Mouse (Mus musculus) heart, postnatal 14 days (tissue): ENCODE data around the gene Hap1. TPM values are rescaled to one million over a fixed set of nuclear protein-coding genes. Genes with fewer than 3 reads are reported as not detected.

Source experiments
- total RNA-seq, 2 experiments: library from RNA; stranded (reverse); gene quantifications; 2 replicates each; pipeline ENCODE4 v1.2.3; 2021

Gene Hap1
- total RNA-seq, 2 experiments from 2014 or later: 1.2 to 1.8 TPM

Other genes starting within 250 kb of the Hap1 start
- gene Krt13, start 234.6 kb downstream of the Hap1 start, total RNA-seq: not detected
- under 1 TPM in 1 of 2 experiments, not detected in 1; 0.57 TPM for gene Krt15, start 220.2 kb downstream of the Hap1 start, total RNA-seq
- 10 to 100 TPM; 12.9 to 17.4 TPM for gene Krt19, start 207.5 kb downstream of the Hap1 start, total RNA-seq
- gene Krt9, start 162.9 kb downstream of the Hap1 start, total RNA-seq: not detected
- gene Krt14, start 148.6 kb downstream of the Hap1 start, total RNA-seq: 1 to 10 TPM; 1.3 to 1.6 TPM
- gene Krt16, start 107.2 kb downstream of the Hap1 start, total RNA-seq: not detected
- gene Krt17, start 95.1 kb downstream of the Hap1 start, total RNA-seq: 1 to 10 TPM in 1 of 2 experiments, under 1 TPM in 1; 0.24 to 3.8 TPM
- gene Krt42, start 86.3 kb downstream of the Hap1 start, total RNA-seq: not detected
- 1,000 to 10,000 TPM; 1,264 to 1,321 TPM for gene Eif1, start 36.2 kb downstream of the Hap1 start, total RNA-seq
- gene Gast, start 21.7 kb downstream of the Hap1 start, total RNA-seq: not detected
- gene Jup, start 41.6 kb upstream of the Hap1 start, total RNA-seq: 100 to 1,000 TPM; 232 to 245 TPM
- gene P3h4, start 58.7 kb upstream of the Hap1 start, total RNA-seq: 10 to 100 TPM; 19.1 to 19.9 TPM
- 10 to 100 TPM; 34.6 to 38.3 TPM for gene Fkbp10, start 59.6 kb upstream of the Hap1 start, total RNA-seq
- gene Nt5c3b, start 85.7 kb upstream of the Hap1 start, total RNA-seq: 10 to 100 TPM; 36.2 to 36.4 TPM
- under 1 TPM; 0.41 to 0.76 TPM for gene Klhl10, start 85.8 kb upstream of the Hap1 start, total RNA-seq
- 10 to 100 TPM; 12.2 to 13.4 TPM for gene Klhl11, start 116.6 kb upstream of the Hap1 start, total RNA-seq
- gene Acly, start 171.9 kb upstream of the Hap1 start, total RNA-seq: 10 to 100 TPM; 38.9 to 41.2 TPM
- under 1 TPM; 0.24 to 0.36 TPM for gene Ttc25, start 189.5 kb upstream of the Hap1 start, total RNA-seq
- gene Cnp, start 218.8 kb upstream of the Hap1 start, total RNA-seq: 1 to 10 TPM; 6.2 to 7.6 TPM